Mouse (Mus musculus) heart, embryonic 15.5 days (tissue): Measurements from ENCODE around the gene Car9. TPM values are rescaled to one million over a fixed set of nuclear protein-coding genes. Genes with fewer than 3 reads are reported as not detected.

Source experiments
- ATAC-seq: fragments of 200-750 bp; cut with Nextera tagmentation; replicated peaks from 2 replicates; pipeline ENCODE4 v1.8.0; 2017; ENCODE audit warnings: low read depth, moderate TSS enrichment; ENCODE audit not compliant: insufficient number of reproducible peaks, insufficient read depth, low FRiP score
- H3K27ac ChIP-seq: fragments of 300-500 bp; sonication (generic); 2 replicates; pipeline ENCODE4 v1.5.1; 2015; ENCODE audit warnings: mild to moderate bottlenecking, inconsistent platforms
- H3K27me3 ChIP-seq: fragments of 300-500 bp; sonication (generic); 2 replicates; pipeline ENCODE4 v1.6.1; 2015; ENCODE audit warnings: inconsistent platforms
- H3K36me3 ChIP-seq: fragments of 300-500 bp; sonication (generic); 2 replicates; pipeline ENCODE4 v1.6.1; 2015; ENCODE audit warnings: mild to moderate bottlenecking, inconsistent platforms
- H3K4me1 ChIP-seq: fragments of 300-500 bp; sonication (generic); replicated peaks from 2 replicates; pipeline ENCODE4 v1.6.1; 2015; ENCODE audit warnings: inconsistent platforms
- H3K4me2 ChIP-seq: fragments of 300-500 bp; sonication (generic); 2 replicates; pipeline ENCODE4 v1.6.1; 2015; ENCODE audit warnings: inconsistent platforms, mild to moderate bottlenecking, moderate library complexity
- H3K4me3 ChIP-seq: fragments of 300-500 bp; sonication (generic); 2 replicates; pipeline ENCODE4 v1.5.1; 2015; ENCODE audit warnings: mild to moderate bottlenecking, inconsistent platforms
- H3K9ac ChIP-seq: fragments of 300-500 bp; sonication (generic); 2 replicates; pipeline ENCODE4 v1.6.1; 2015; ENCODE audit warnings: mild to moderate bottlenecking, inconsistent platforms
- H3K9me3 ChIP-seq: fragments of 300-500 bp; sonication (generic); replicated peaks from 2 replicates; pipeline ENCODE4 v1.6.1; 2016; ENCODE audit warnings: inconsistent platforms
- WGBS: fragments of 180-500 bp; shearing (Covaris S2); methylation state at CpG from one replicate; pipeline ENCODE4 v1.1.7; 2015; ENCODE audit warnings: mixed read lengths; 5-methylcytosine and 5-hydroxymethylcytosine counted together
- polyA plus RNA-seq: library from polyadenylated mRNA; unstranded; fragments of >200 nt; fragmentation: Nextera tagmentation; extraction: Ambion mirVana; gene quantifications from 2 replicates; pipeline ENCODE4 v1.2.1, GENCODE M21; 2015

Car9 gene
- 2.3 and 2.4 TPM in 2 replicates for polyA plus RNA-seq

GRCm38 (mm10) chr4:43506536-43507185 lies at the start of gene Car9:
Car9 (plus strand) TSS chr4:43506966.
- no peak for ATAC-seq
- 0 out of 2 replicates have a peak within 1 kb of the TSS, but pooled peaks have one; percentile 64 for H3K9ac ChIP-seq

GRCm38 (mm10) chr4:43457124-43457523 lies 49.6 kb upstream of the Car9 start:
- Histone ChIP-seq H3K4me1 (peaks cover 22% of the 10 kb centered on the region), H3K9ac (no peak overlapping the region), H3K36me3 (no peaks in the 10 kb centered on the region), H3K9me3 (no peaks in the 10 kb centered on the region), H3K4me3 (no peak overlapping the region), H3K27me3 (peaks cover 34% of the 10 kb centered on the region), H3K27ac (no peak overlapping the region), H3K4me2 (no peak overlapping the region)
- ATAC-seq = no peak
- 11% methylated on average over 8 of the region's 8 CpGs for WGBS

More at GRCm38 (mm10) chr4:43506536-43507185, at the start of gene Car9:
- Histone ChIP-seq H3K36me3 (no peaks in the 10 kb centered on the region), H3K27ac (no peak within 1 kb of the TSS), H3K4me3 (peak within 1 kb of the TSS; percentile 57), H3K27me3 (peaks cover 4% of the 10 kb centered on the region; the same call in 1 of the 2 replicates), H3K4me1 (peaks cover 23% of the 10 kb centered on the region), H3K9me3 (no peaks in the 10 kb centered on the region), H3K4me2 (peak within 1 kb of the TSS; percentile 90)
- WGBS = 66% methylated on average over 9 of the region's 9 CpGs

GRCm38 (mm10) chr4:43463102-43463501 lies 43.7 kb upstream of the Car9 start:
- Histone ChIP-seq H3K27ac (no peak overlapping the region), H3K4me2 (no peak overlapping the region), H3K27me3 (no peaks in the 10 kb centered on the region), H3K4me1 (no peaks in the 10 kb centered on the region), H3K9ac (no peak overlapping the region), H3K9me3 (no peaks in the 10 kb centered on the region), H3K4me3 (no peak overlapping the region), H3K36me3 (no peaks in the 10 kb centered on the region)
- ATAC-seq = no peak
- WGBS = 76% methylated on average over 5 of the region's 5 CpGs

DNA sequence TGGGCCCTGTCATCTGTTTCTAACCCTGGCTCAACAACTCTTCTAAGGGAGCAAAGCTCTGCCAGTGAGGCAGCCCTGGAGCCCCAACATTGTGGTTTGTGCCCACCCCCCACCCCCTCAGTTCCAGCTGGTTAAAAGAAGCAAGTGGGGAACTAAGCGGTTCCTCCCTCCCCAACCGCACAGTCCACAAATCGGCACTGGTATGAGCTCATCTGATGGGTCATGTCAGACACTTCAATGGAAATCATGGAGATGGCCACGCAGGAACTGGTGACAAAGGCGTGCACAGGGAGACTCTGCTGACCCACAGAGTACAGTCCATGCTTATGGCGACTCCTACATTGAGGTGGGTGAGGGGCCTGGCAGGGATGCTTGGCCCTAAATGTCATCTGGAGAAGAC lies 40.8 kb upstream of the Car9 start:
- Histone ChIP-seq H3K4me1 (no peaks in the 10 kb centered on the region), H3K9me3 (no peaks in the 10 kb centered on the region), H3K9ac (no peak overlapping the region), H3K36me3 (no peaks in the 10 kb centered on the region), H3K4me2 (no peak overlapping the region), H3K4me3 (no peak overlapping the region), H3K27me3 (no peaks in the 10 kb centered on the region), H3K27ac (no peak overlapping the region)
- WGBS = 76% methylated on average over 6 of the region's 6 CpGs
- ATAC-seq = no peak

DNA sequence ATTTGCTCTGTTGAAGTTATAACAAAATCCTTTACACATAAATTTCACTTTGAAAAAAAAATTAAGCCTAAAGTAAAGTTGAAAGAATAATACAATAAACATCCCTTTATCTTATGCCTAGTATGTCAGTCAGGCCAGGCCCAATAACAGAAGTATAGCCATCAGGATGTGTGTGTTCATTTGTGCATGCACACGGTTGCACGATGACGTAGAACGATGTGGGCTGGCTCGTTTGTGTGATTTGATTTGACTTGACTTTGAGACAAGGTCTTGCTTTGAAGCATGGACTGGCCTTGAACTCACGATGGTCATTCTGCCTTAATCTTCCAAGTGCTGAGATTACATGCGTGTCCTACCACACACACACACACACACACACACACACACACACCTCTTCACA lies 39.9 kb upstream of the Car9 start:
- Histone ChIP-seq H3K4me1 (no peaks in the 10 kb centered on the region), H3K9me3 (no peaks in the 10 kb centered on the region), H3K27me3 (no peaks in the 10 kb centered on the region), H3K4me3 (no peak overlapping the region), H3K27ac (no peak overlapping the region), H3K9ac (no peak overlapping the region), H3K36me3 (no peaks in the 10 kb centered on the region), H3K4me2 (no peak overlapping the region)
- no peak for ATAC-seq
- 85% methylated on average over 7 of the region's 7 CpGs for WGBS

- H3K4me1 ChIP-seq = no peaks in the 10 kb centered on the region
- 88% methylated on average over 10 of the region's 10 CpGs for WGBS
- ATAC-seq = no peak
- no peaks in the 10 kb centered on the region for H3K27me3 ChIP-seq
- H3K9ac ChIP-seq = no peak overlapping the region
- H3K9me3 ChIP-seq = no peaks in the 10 kb centered on the region
- H3K36me3 ChIP-seq = no peaks in the 10 kb centered on the region
- no peak overlapping the region for H3K4me2 ChIP-seq
- no peak overlapping the region for H3K27ac ChIP-seq
- no peak overlapping the region for H3K4me3 ChIP-seq
Measured at GRCm38 (mm10) chr4:43470301-43470700, 36.5 kb upstream of the Car9 start.

DNA sequence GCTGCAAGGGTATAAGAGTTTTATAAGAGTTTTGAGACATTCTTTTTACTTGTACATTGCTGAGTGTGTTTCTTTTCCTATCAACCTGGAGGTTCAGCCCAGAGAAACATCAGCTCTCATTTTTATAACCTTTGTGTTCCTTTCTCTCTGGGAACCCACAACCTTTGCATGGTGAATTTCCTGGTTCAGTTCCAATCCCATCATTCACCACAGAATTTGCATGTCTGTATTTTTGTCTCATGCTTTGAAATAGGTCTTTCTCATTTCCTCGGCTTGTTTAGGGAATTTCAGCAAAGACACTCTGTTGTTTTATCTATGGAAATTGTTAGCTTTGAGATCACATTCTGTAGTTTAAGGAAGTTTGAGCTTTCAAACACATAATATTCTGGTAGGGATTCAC lies 33.1 kb upstream of the Car9 start:
- no peak overlapping the region for H3K27ac ChIP-seq
- WGBS = 62% methylated on average over 1 of the region's 1 CpGs
- ATAC-seq = no peak
- H3K9ac ChIP-seq = no peak overlapping the region
- no peaks in the 10 kb centered on the region for H3K36me3 ChIP-seq
- H3K4me1 ChIP-seq = peaks cover 3% of the 10 kb centered on the region
- H3K4me2 ChIP-seq = no peak overlapping the region
- no peak overlapping the region for H3K4me3 ChIP-seq
- H3K9me3 ChIP-seq = no peaks in the 10 kb centered on the region
- H3K27me3 ChIP-seq = no peaks in the 10 kb centered on the region

DNA sequence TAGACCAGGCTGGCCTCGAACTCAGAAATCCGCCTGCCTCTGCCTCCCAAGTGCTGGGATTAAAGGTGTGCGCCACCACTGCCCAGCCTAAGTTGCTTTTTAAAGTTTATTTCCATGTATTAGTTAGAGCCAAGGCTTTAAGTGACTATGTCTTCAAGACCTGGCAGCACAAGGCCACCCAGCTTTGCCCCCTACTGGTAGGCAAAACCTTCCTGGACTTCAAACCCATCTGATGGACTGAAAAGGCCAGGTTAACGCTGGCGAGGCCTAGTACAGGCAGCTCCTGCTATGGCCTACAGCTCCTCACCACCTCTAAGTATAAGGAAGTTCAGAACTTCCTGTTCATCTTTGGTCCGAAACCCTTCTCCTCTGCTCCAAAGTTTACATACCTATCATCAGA lies 30.2 kb upstream of the Car9 start:
- Histone ChIP-seq H3K4me2 (no peak overlapping the region), H3K9me3 (no peaks in the 10 kb centered on the region), H3K4me1 (peaks cover 11% of the 10 kb centered on the region), H3K27me3 (no peaks in the 10 kb centered on the region), H3K4me3 (no peak overlapping the region), H3K36me3 (no peaks in the 10 kb centered on the region), H3K9ac (no peak overlapping the region), H3K27ac (no peak overlapping the region)
- no peak for ATAC-seq
- 83% methylated on average over 6 of the region's 6 CpGs for WGBS

DNA sequence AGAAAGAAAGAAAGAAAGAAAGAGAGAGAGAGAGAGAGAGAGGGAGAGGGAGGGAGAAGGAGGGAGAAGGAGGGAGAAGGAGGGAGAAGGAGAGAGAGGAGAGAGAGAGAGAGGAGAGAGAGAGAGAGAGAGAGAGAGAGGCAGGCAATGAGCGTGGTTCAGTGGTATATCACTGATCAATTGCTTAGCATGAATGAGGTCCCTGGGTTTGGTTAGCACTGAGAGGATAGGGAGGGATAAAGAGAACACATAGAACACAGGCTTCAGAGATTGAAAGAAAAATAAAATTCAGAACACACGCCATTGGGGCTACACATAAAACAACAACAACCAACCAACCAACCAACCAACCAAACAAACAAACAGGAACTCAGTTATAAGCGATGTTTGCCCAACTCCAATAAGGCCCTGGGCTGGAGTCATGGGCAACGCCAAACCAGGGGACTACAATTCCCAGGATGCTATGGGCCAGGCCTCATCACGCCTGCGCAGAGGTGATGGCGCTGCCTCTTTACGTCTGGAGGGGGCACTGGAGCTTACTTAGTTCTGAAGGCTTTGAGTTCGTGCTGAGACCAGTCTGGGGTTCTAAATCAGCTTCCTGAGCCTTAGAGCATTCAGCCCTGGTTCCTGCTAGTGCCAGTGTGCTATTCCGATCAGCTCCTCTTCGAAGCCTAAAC lies 28.8 kb upstream of the Car9 start:
- H3K9ac ChIP-seq = peak overlapping the region; percentile 41; the same call in 1 of the 2 replicates
- H3K27ac ChIP-seq = peak overlapping the region; percentile 61
- peak overlapping the region; percentile 63 for H3K4me2 ChIP-seq
- 19% methylated on average over 11 of the region's 11 CpGs for WGBS
- peak; percentile 86 for ATAC-seq
- peak overlapping the region; percentile 47 for H3K4me3 ChIP-seq
- H3K4me1 ChIP-seq = peaks cover 13% of the 10 kb centered on the region
- no peaks in the 10 kb centered on the region for H3K27me3 ChIP-seq
- H3K36me3 ChIP-seq = no peaks in the 10 kb centered on the region
- no peaks in the 10 kb centered on the region for H3K9me3 ChIP-seq

DNA sequence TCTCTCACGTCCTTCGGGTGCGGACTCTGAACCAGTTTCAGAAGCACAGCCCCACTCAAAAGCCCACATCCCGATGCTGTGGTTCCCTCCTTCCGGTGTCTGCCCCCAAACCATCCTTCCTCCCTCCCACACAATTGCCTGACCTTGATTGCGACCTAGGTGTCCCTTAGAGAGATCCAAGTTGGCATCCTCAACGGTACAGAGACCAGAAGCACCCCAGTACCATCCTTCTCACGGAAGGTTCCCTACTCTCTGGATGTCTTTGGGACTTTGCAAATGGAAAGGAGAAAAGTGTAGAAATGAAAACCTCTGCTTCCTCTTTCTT lies 28.3 kb upstream of the Car9 start:
- no peaks in the 10 kb centered on the region for H3K36me3 ChIP-seq
- peaks cover 13% of the 10 kb centered on the region for H3K4me1 ChIP-seq
- H3K9ac ChIP-seq = peak overlapping the region; percentile 41; the same call in 1 of the 2 replicates
- H3K4me3 ChIP-seq = peak overlapping the region; percentile 47
- H3K9me3 ChIP-seq = no peaks in the 10 kb centered on the region
- no peak for ATAC-seq
- peak overlapping the region; percentile 61 for H3K27ac ChIP-seq
- peak overlapping the region; percentile 63 for H3K4me2 ChIP-seq
- H3K27me3 ChIP-seq = no peaks in the 10 kb centered on the region
- WGBS = 36% methylated on average over 8 of the region's 8 CpGs

GRCm38 (mm10) chr4:43478906-43479832 lies 27.6 kb upstream of the Car9 start:
- 45% methylated on average over 24 of the region's 24 CpGs for WGBS
- no peak for ATAC-seq
- H3K4me2 ChIP-seq = peak overlapping the region; percentile 63; the same call in 1 of the 2 replicates

More at GRCm38 (mm10) chr4:43478906-43479832, 27.6 kb upstream of the Car9 start:
- H3K36me3 ChIP-seq = no peaks in the 10 kb centered on the region
- 0 out of 2 replicates have a peak overlapping the region, but pooled peaks have one; percentile 15 for H3K27ac ChIP-seq
- H3K9ac ChIP-seq = no peak overlapping the region
- H3K4me3 ChIP-seq = 0 out of 2 replicates have a peak overlapping the region, but pooled peaks have one; percentile 20
- H3K27me3 ChIP-seq = no peaks in the 10 kb centered on the region
- H3K9me3 ChIP-seq = no peaks in the 10 kb centered on the region
- H3K4me1 ChIP-seq = peaks cover 13% of the 10 kb centered on the region
